9 mouse cellular contexts compared by ENCODE assay signal in the genomic region with DNA sequence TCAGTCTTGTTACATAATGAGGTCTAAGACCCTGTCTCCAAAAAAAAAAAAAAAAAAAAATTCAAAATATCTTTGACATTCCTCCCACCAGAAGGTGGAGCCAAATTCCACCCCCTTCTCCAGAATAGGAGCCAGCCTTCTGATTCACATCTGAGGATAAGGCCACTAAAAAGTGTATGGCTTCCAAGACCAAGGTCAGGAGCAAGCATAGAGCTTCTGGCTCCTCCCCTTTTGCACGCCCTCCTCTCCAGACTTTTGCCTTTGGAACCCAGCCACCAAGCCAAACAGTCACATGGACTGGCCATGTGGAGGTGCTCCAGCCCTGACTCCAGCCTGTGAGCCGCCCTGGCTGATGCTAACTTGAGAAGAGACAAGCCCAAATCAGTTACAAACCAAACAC. TPM values are rescaled to one million over a fixed set of nuclear protein-coding genes. Genes with fewer than 3 reads are reported as not detected.
DNase-seq lines count a peak whose midpoint lies in the region; ATAC-seq and TF ChIP-seq lines count a peak whose summit lies in the region.
"Had no signal": no experiment of that assay in that cellular context is flagged by ENCODE, and none has a peak within 500 bp of the region (broad histone marks: within the 10 kb centered on the region; RNA-seq: fewer than 3 reads in every experiment).

No protein-coding gene starts in this region.

- no peak for ATAC-seq in kidney, embryonic 16.5 days (ENCODE audit: low FRiP score, low TSS enrichment)
- ATAC-seq in megakaryocyte, adult 5-6 weeks (ENCODE audit: poor library complexity, severe bottlenecking), result no peak

- H3K36me3 ChIP-seq in kidney, embryonic 16.5 days (ENCODE audit: insufficient read depth, low read length), result 0 out of 2 replicates have a peak, but pooled peaks cover 9% of the 10 kb centered on the region
- H3K36me3 ChIP-seq in small intestine, adult 2 months (ENCODE audit: control insufficient read depth, insufficient read depth, low read length), result peaks cover 60% of the 10 kb centered on the region
- H3K36me3 ChIP-seq in thymus, adult 2 months (ENCODE audit: control insufficient read depth, insufficient read depth, low read length), result no peaks in the 10 kb centered on the region
- H3K36me3 ChIP-seq: midbrain, embryonic 12.5 days had no signal

- no peaks in the 10 kb centered on the region for H3K4me1 ChIP-seq in kidney, embryonic 16.5 days (ENCODE audit: insufficient read depth, low read length)
- peaks cover 10% of the 10 kb centered on the region; the same call in 1 of the 2 replicates for H3K4me1 ChIP-seq in small intestine, adult 2 months (ENCODE audit: control insufficient read depth, insufficient read depth, insufficient read length, low read length)
- H3K4me1 ChIP-seq in thymus, adult 2 months (replicated peaks; ENCODE audit: control insufficient read depth, insufficient read depth, low read length), result no peaks in the 10 kb centered on the region
- H3K4me1 ChIP-seq: midbrain, embryonic 12.5 days had no signal

- H3K27ac ChIP-seq in kidney, embryonic 16.5 days (ENCODE audit: low read length), result no peak overlapping the region
- no peak overlapping the region for H3K27ac ChIP-seq in small intestine, adult 2 months (ENCODE audit: insufficient read depth, low read depth, low read length)
- H3K27ac ChIP-seq in thymus, adult 2 months (ENCODE audit: control insufficient read depth, insufficient read depth, low read length), result no peak overlapping the region; the same call in 1 of the 2 replicates
- H3K27ac ChIP-seq: midbrain, embryonic 12.5 days had no signal

- DNase-seq in kidney, adult 18-20 months, result peak; percentile 89
- DNase-seq in adrenal gland, postnatal 10 days, result peak; percentile 79
- DNase-seq in kidney, adult 8-10 months, result peak; percentile 94
- no peak for DNase-seq in thymus, postnatal 25 days
- no peak for DNase-seq in thymus, adult 2 months

- no peak overlapping the region for H3K4me2 ChIP-seq in kidney, embryonic 16.5 days (replicated peaks; ENCODE audit: low read depth, low read length)
- H3K4me2 ChIP-seq: midbrain, embryonic 12.5 days had no signal

- TF ChIP-seq CTCF in small intestine, adult 2 months (IDR thresholded peaks at IDR 0.05; ENCODE audit: extremely low read depth, insufficient read length, insufficient replicate concordance, low read depth, low read length), result peak; percentile 16; the same call in 1 of the 2 replicates
- TF ChIP-seq CTCF in thymus, adult 2 months (IDR thresholded peaks at IDR 0.05; ENCODE audit: borderline replicate concordance, control insufficient read depth, extremely low read depth, insufficient read depth, low read length, poor library complexity), result no peak

- no peaks in the 10 kb centered on the region for H3K9me3 ChIP-seq in kidney, embryonic 16.5 days (ENCODE audit: low read length)
- H3K9me3 ChIP-seq: midbrain, embryonic 12.5 days had no signal

- no peak overlapping the region for H3K4me3 ChIP-seq in kidney, embryonic 16.5 days (ENCODE audit: low read length)
- no peak overlapping the region for H3K4me3 ChIP-seq in small intestine, adult 2 months (ENCODE audit: low read depth, low read length)
- H3K4me3 ChIP-seq in thymus, adult 2 months (ENCODE audit: control insufficient read depth, insufficient read depth, low read length), result no peak overlapping the region
- H3K4me3 ChIP-seq: midbrain, embryonic 12.5 days had no signal

- TF ChIP-seq POLR2A in small intestine, adult 2 months (IDR thresholded peaks at IDR 0.05; ENCODE audit: low read depth, low read length), result no peak
- TF ChIP-seq POLR2A in thymus, adult 2 months (IDR thresholded peaks at IDR 0.05; ENCODE audit: control insufficient read depth, extremely low read depth, insufficient read depth, low read length, poor library complexity), result no peak

- 68% methylated on average over 2 of the region's 2 CpGs for WGBS in kidney, embryonic 16.5 days
- 16% methylated on average over 2 of the region's 2 CpGs for WGBS in small intestine, adult 2 months
- 78% methylated on average over 2 of the region's 2 CpGs for WGBS in thymus, adult 2 months

- H3K27me3 ChIP-seq in kidney, embryonic 16.5 days (ENCODE audit: insufficient read depth, low read length), result no peaks in the 10 kb centered on the region
- no peaks in the 10 kb centered on the region for H3K27me3 ChIP-seq in small intestine, adult 2 months (ENCODE audit: control insufficient read depth, insufficient read depth, low read length)
- no peaks in the 10 kb centered on the region for H3K27me3 ChIP-seq in thymus, adult 2 months (ENCODE audit: control insufficient read depth, insufficient read depth, low read length)
- H3K27me3 ChIP-seq: midbrain, embryonic 12.5 days had no signal

- no peak overlapping the region for H3K9ac ChIP-seq in kidney, embryonic 16.5 days (replicated peaks; ENCODE audit: low read length)
- H3K9ac ChIP-seq: midbrain, embryonic 12.5 days had no signal

RNA-seq across cellular contexts. Expression of a gene that starts 35.3 kb away (rescaled TPM):
- polyA plus RNA-seq in kidney, embryonic 16.5 days (2015; fragmentation: Nextera tagmentation; extraction: Ambion mirVana), result 54.7 and 62.1 TPM in 2 replicates
- 10 to 100 TPM; 37.7 to 39.7 TPM for total RNA-seq in adrenal gland, postnatal 10 days (2021)
- 26.1 and 47.7 TPM in 2 replicates for polyA plus RNA-seq in small intestine, adult 2 months (2012; rRNA removed)
- 17.7 and 22.6 TPM in 2 replicates for total RNA-seq in megakaryocyte, adult 5-6 weeks (2015)
- total RNA-seq in megakaryocyte, adult 5-6 weeks (2017), result 27.1 and 37.8 TPM in 2 replicates
- 11.0 and 12.3 TPM in 2 replicates for polyA plus RNA-seq in thymus, adult 2 months (2012; rRNA removed)

Comparison
In these comparisons a context has a peak if more than half of its experiments do, and no peak if none do; other contexts are left out.
1. DNase-seq: peak in kidney, adult 18-20 months (single experiment), adrenal gland, postnatal 10 days (single experiment) and kidney, adult 8-10 months (2 of 2); none in thymus, postnatal 25 days (single experiment) and thymus, adult 2 months (single experiment).